Mouse (Mus musculus): ENCODE measurements around the gene Gtf2f2. TPM values are rescaled to one million over a fixed set of nuclear protein-coding genes. Genes with fewer than 3 reads are reported as not detected.

Gtf2f2 gene
- polyA plus RNA-seq, 1 experiment = 24.3 TPM

DNA sequence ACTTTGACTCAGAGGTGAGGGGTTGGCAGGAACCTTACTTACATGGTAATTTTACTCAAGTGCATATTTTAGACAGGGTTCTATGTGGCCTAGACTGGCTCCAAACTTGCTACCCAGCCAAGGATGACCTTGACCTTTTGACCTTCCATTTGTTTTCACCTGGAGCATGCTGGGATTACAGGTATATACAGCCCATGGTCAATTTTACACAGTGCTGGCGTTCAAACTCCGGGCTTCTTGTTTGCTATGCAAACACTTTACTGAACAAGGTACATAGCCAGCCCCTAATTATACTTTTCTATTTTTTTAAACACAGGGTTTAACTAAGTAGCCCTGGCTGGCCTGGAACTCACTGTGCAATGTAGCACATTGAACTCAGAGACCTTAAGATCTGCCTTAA is 98.0 kb downstream of the Gtf2f2 start:
- H3K36me3 ChIP-seq (ENCODE audit: control insufficient read depth, insufficient read depth) = peaks cover 4% of the 10 kb centered on the region
- no peaks in the 10 kb centered on the region for H3K27me3 ChIP-seq (ENCODE audit: control insufficient read depth, insufficient read depth, insufficient read length)
- no peak for TF ChIP-seq MYOD1 (IDR thresholded peaks at IDR 0.05; ENCODE audit: control insufficient read depth in 1 of 3, insufficient read length in 2 of 3, low read depth in 2 of 3)
- no peak for TF ChIP-seq MAX (IDR thresholded peaks at IDR 0.05; ENCODE audit: low read depth)
- no peak for TF ChIP-seq REST (IDR thresholded peaks at IDR 0.05; ENCODE audit: insufficient read depth, insufficient read length)
- no peak for TF ChIP-seq CEBPB (IDR thresholded peaks at IDR 0.05; ENCODE audit: insufficient read depth, poor library complexity, severe bottlenecking)
- TF ChIP-seq MYOG (IDR thresholded peaks at IDR 0.05; ENCODE audit: control insufficient read depth in 1 of 3, insufficient read depth in 1 of 3, insufficient read length in 2 of 3, low read depth in 2 of 3) = no peak
- TF ChIP-seq TCF3 (IDR thresholded peaks at IDR 0.05; ENCODE audit: insufficient read length, low read depth) = no peak
- TF ChIP-seq E2F4 (IDR thresholded peaks at IDR 0.05; ENCODE audit: insufficient read depth) = no peak
- no peak for TF ChIP-seq POLR2AphosphoS2 (IDR thresholded peaks at IDR 0.05; ENCODE audit: insufficient read length, low read depth)
- TF ChIP-seq POLR2A (IDR thresholded peaks at IDR 0.05; ENCODE audit: insufficient read length, low read depth) = no peak
- H3K79me2 ChIP-seq (ENCODE audit: control insufficient read depth, insufficient read depth) = no peaks in the 10 kb centered on the region
- no peak overlapping the region for H3K4me3 ChIP-seq
- no peak overlapping the region for H3K4me2 ChIP-seq (ENCODE audit: low read depth)
- no peak overlapping the region for H3ac ChIP-seq (ENCODE audit: control insufficient read depth, insufficient read length)

DNA sequence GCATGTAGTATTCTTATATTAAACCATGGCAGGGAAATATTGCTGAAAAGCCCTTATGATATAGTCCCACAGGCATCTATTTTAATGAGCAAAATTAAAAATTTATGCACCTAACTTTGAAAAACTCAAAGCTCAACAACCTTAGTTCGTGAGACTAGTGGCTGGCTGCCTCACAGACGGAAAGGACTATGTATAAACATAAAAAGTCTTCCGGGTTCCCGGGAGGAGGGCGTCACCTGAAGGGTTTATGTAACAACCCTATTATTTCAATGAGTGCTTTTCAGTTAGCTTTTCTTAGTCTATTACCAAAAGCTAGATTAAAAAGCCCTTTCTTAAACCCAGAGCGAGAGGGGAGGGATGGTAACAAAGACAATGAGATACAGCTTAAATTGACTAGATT is 98.7 kb downstream of the Gtf2f2 start:
- no peak for TF ChIP-seq E2F4 (IDR thresholded peaks at IDR 0.05; ENCODE audit: insufficient read depth)
- no peak for TF ChIP-seq POLR2A (IDR thresholded peaks at IDR 0.05; ENCODE audit: insufficient read length, low read depth)
- TF ChIP-seq MYOD1 (IDR thresholded peaks at IDR 0.05; ENCODE audit: control insufficient read depth in 1 of 3, insufficient read length in 2 of 3, low read depth in 2 of 3) = no peak
- TF ChIP-seq POLR2AphosphoS2 (IDR thresholded peaks at IDR 0.05; ENCODE audit: insufficient read length, low read depth) = no peak
- TF ChIP-seq USF1 (IDR thresholded peaks at IDR 0.05; ENCODE audit: low read depth) = no peak
- TF ChIP-seq MYOG (IDR thresholded peaks at IDR 0.05; ENCODE audit: control insufficient read depth in 1 of 3, insufficient read depth in 1 of 3, insufficient read length in 2 of 3, low read depth in 2 of 3) = no peak
- TF ChIP-seq TCF12 (IDR thresholded peaks at IDR 0.05; ENCODE audit: insufficient read depth, poor library complexity, severe bottlenecking) = no peak
- no peak for TF ChIP-seq CEBPB (IDR thresholded peaks at IDR 0.05; ENCODE audit: insufficient read depth, poor library complexity, severe bottlenecking)
- TF ChIP-seq MAX (IDR thresholded peaks at IDR 0.05; ENCODE audit: low read depth) = no peak
- TF ChIP-seq REST (IDR thresholded peaks at IDR 0.05; ENCODE audit: insufficient read depth, insufficient read length) = no peak
- no peak for TF ChIP-seq SRF (IDR thresholded peaks at IDR 0.05; ENCODE audit: control insufficient read depth, insufficient read length, low read depth)
- TF ChIP-seq TCF3 (IDR thresholded peaks at IDR 0.05; ENCODE audit: insufficient read length, low read depth) = no peak
- no peak overlapping the region for H3K4me3 ChIP-seq
- H3K4me2 ChIP-seq (ENCODE audit: low read depth) = no peak overlapping the region
- peaks cover 4% of the 10 kb centered on the region for H3K36me3 ChIP-seq (ENCODE audit: control insufficient read depth, insufficient read depth)
- H3K79me2 ChIP-seq (ENCODE audit: control insufficient read depth, insufficient read depth) = no peaks in the 10 kb centered on the region
- H3K27me3 ChIP-seq (ENCODE audit: control insufficient read depth, insufficient read depth, insufficient read length) = no peaks in the 10 kb centered on the region
- H3ac ChIP-seq (ENCODE audit: control insufficient read depth, insufficient read length) = no peak overlapping the region

DNA sequence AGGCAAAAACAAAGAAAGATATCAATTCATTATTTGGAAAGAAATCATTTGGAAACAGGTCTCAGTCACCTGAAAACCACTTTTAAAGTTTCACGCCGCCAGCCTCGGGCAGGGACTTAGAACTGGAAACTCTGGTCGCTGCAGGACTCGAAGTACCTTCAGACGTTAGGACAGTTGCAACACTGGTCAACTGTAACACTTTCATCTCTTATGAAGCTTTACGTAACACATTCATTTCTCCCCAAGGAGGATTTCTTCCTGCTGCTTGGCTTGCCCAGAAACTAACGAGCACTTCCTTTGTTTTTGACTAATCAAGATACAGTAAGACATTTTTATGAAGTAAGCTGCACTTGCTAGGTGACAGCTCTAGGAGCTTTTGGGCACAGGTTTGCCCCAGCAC is 103.7 kb downstream of the Gtf2f2 start:
- no peaks in the 10 kb centered on the region for H3K27me3 ChIP-seq (ENCODE audit: control insufficient read depth, insufficient read depth, insufficient read length)
- no peak for TF ChIP-seq REST (IDR thresholded peaks at IDR 0.05; ENCODE audit: insufficient read depth, insufficient read length)
- TF ChIP-seq POLR2A (IDR thresholded peaks at IDR 0.05; ENCODE audit: insufficient read length, low read depth) = no peak
- TF ChIP-seq SRF (IDR thresholded peaks at IDR 0.05; ENCODE audit: control insufficient read depth, insufficient read length, low read depth) = no peak
- no peak for TF ChIP-seq E2F4 (IDR thresholded peaks at IDR 0.05; ENCODE audit: insufficient read depth)
- no peak for TF ChIP-seq MYOG (IDR thresholded peaks at IDR 0.05; ENCODE audit: control insufficient read depth in 1 of 3, insufficient read depth in 1 of 3, insufficient read length in 2 of 3, low read depth in 2 of 3)
- no peak for TF ChIP-seq USF1 (IDR thresholded peaks at IDR 0.05; ENCODE audit: low read depth)
- no peak for TF ChIP-seq TCF3 (IDR thresholded peaks at IDR 0.05; ENCODE audit: insufficient read length, low read depth)
- TF ChIP-seq CEBPB (IDR thresholded peaks at IDR 0.05; ENCODE audit: insufficient read depth, poor library complexity, severe bottlenecking) = no peak
- TF ChIP-seq POLR2AphosphoS2 (IDR thresholded peaks at IDR 0.05; ENCODE audit: insufficient read length, low read depth) = no peak
- no peak for TF ChIP-seq TCF12 (IDR thresholded peaks at IDR 0.05; ENCODE audit: insufficient read depth, poor library complexity, severe bottlenecking)
- no peak for TF ChIP-seq MYOD1 (IDR thresholded peaks at IDR 0.05; ENCODE audit: control insufficient read depth in 1 of 3, insufficient read length in 2 of 3, low read depth in 2 of 3)
- TF ChIP-seq MAX (IDR thresholded peaks at IDR 0.05; ENCODE audit: low read depth) = no peak
- H3K4me2 ChIP-seq (ENCODE audit: low read depth) = no peak overlapping the region
- H3ac ChIP-seq (ENCODE audit: control insufficient read depth, insufficient read length) = no peak overlapping the region
- H3K79me2 ChIP-seq (ENCODE audit: control insufficient read depth, insufficient read depth) = no peaks in the 10 kb centered on the region
- no peak overlapping the region for H3K4me3 ChIP-seq
- H3K36me3 ChIP-seq (ENCODE audit: control insufficient read depth, insufficient read depth) = no peaks in the 10 kb centered on the region

DNA sequence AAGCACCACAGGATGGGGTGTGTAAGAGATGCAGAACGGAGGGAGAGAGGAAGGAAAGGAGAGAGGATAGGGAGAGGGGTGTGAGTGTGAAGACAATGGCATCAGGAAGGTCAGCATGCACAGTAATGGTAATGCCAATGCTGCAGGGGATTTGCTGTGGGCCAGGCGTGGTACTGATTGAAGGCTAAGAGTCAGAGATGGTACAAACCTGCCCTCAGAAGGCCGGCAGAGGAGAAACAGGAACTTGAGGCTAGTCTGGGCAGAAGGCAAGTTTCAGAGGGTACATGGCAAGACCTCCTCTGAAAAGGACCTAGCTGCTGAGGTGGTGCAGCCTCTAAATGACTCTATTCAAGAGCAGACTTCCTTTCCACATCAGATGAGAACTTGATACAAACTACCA is 105.7 kb downstream of the Gtf2f2 start:
- H3K4me2 ChIP-seq (ENCODE audit: low read depth) = no peak overlapping the region
- H3K79me2 ChIP-seq (ENCODE audit: control insufficient read depth, insufficient read depth) = no peaks in the 10 kb centered on the region
- no peaks in the 10 kb centered on the region for H3K27me3 ChIP-seq (ENCODE audit: control insufficient read depth, insufficient read depth, insufficient read length)
- no peak overlapping the region for H3K4me3 ChIP-seq
- no peaks in the 10 kb centered on the region for H3K36me3 ChIP-seq (ENCODE audit: control insufficient read depth, insufficient read depth)
- TF ChIP-seq POLR2A (IDR thresholded peaks at IDR 0.05; ENCODE audit: insufficient read length, low read depth) (no peak), SRF (IDR thresholded peaks at IDR 0.05; ENCODE audit: control insufficient read depth, insufficient read length, low read depth) (no peak), CEBPB (IDR thresholded peaks at IDR 0.05; ENCODE audit: insufficient read depth, poor library complexity, severe bottlenecking) (no peak), REST (IDR thresholded peaks at IDR 0.05; ENCODE audit: insufficient read depth, insufficient read length) (no peak), MYOD1 (IDR thresholded peaks at IDR 0.05; ENCODE audit: control insufficient read depth in 1 of 3, insufficient read length in 2 of 3, low read depth in 2 of 3) (no peak)
- H3ac ChIP-seq (ENCODE audit: control insufficient read depth, insufficient read length) = no peak overlapping the region

DNA sequence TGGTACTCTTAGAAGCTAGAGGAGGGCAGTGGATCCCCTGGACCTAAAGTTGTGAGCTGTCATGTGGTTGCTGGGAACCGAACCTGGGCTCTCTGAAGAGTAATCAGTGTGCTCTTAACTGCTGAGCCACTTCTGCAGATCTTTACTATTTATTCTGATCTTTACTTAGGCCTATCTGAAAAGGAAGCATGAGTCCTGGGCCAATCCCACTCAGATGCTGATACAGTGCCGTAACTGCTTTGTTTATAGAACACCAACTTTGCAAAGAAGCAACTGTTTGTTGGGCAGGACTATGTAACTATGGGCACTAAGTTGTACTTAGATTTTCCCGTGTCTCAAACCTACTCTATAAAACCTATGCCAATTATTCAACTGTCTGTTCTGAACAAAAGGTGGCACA is 107.5 kb downstream of the Gtf2f2 start:
- Histone ChIP-seq H3K4me2 (ENCODE audit: low read depth) (no peak overlapping the region), H3K36me3 (ENCODE audit: control insufficient read depth, insufficient read depth) (no peaks in the 10 kb centered on the region), H3ac (ENCODE audit: control insufficient read depth, insufficient read length) (no peak overlapping the region), H3K27me3 (ENCODE audit: control insufficient read depth, insufficient read depth, insufficient read length) (no peaks in the 10 kb centered on the region), H3K79me2 (ENCODE audit: control insufficient read depth, insufficient read depth) (no peaks in the 10 kb centered on the region), H3K4me3 (no peak overlapping the region)
- TF ChIP-seq USF1 (IDR thresholded peaks at IDR 0.05; ENCODE audit: low read depth) (no peak), POLR2AphosphoS2 (IDR thresholded peaks at IDR 0.05; ENCODE audit: insufficient read length, low read depth) (no peak), TCF3 (IDR thresholded peaks at IDR 0.05; ENCODE audit: insufficient read length, low read depth) (no peak), MYOG (IDR thresholded peaks at IDR 0.05; ENCODE audit: control insufficient read depth in 1 of 3, insufficient read depth in 1 of 3, insufficient read length in 2 of 3, low read depth in 2 of 3) (no peak)
